Mouse (Mus musculus) midbrain, postnatal 0 days (tissue): ENCODE measurements at regions not wholly inside any gene's neighbourhood (a gene's known extent, or its start where the extent isn't known, plus 50 kb on each side); places are given as distances from the start of the nearest gene placed in this dataset.

Experiments used
- ATAC-seq: fragments of 200-750 bp; cut with Nextera tagmentation; 2 replicates; pipeline ENCODE4 v1.8.0; 2017; ENCODE audit warnings: moderate number of reproducible peaks, mild to moderate bottlenecking, moderate TSS enrichment, moderate library complexity; ENCODE audit not compliant: low FRiP score
- DNase-seq: peaks from one replicate; pipeline ENCODE4 v3.0.0-alpha.2; 2015; ENCODE audit warnings: low spot score
- H3K27ac ChIP-seq: fragments of 300-500 bp; sonication (generic); 2 replicates; pipeline ENCODE4 v1.5.1; 2014; ENCODE audit warnings: low read depth, mild to moderate bottlenecking, low read length, mixed read lengths
- H3K27me3 ChIP-seq: fragments of 300-500 bp; sonication (generic); 2 replicates; pipeline ENCODE4 v1.6.1; 2014; ENCODE audit warnings: low read length, control low read depth, mixed read lengths; ENCODE audit not compliant: insufficient read depth
- H3K36me3 ChIP-seq: fragments of 300-500 bp; sonication (generic); 2 replicates; pipeline ENCODE4 v1.6.1; 2014; ENCODE audit warnings: low read length, control low read depth, mixed read lengths; ENCODE audit not compliant: insufficient read depth
- H3K4me1 ChIP-seq: fragments of 300-500 bp; sonication (generic); 2 replicates; pipeline ENCODE4 v1.6.1; 2014; ENCODE audit warnings: mild to moderate bottlenecking, control low read depth, antibody characterized with exemption, low read length, mixed read lengths; ENCODE audit not compliant: insufficient read depth
- H3K4me2 ChIP-seq: fragments of 300-500 bp; sonication (generic); 2 replicates; pipeline ENCODE4 v1.6.1; 2014; ENCODE audit warnings: low read depth, mild to moderate bottlenecking, low read length, mixed read lengths; ENCODE audit not compliant: poor library complexity, severe bottlenecking
- H3K4me3 ChIP-seq: fragments of 300-500 bp; sonication (generic); 2 replicates; pipeline ENCODE4 v1.5.1; 2014; ENCODE audit warnings: low read depth, mild to moderate bottlenecking, low read length, moderate library complexity
- H3K9ac ChIP-seq: fragments of 300-500 bp; sonication (generic); replicated peaks from 2 replicates; pipeline ENCODE4 v1.6.1; 2014; ENCODE audit warnings: mild to moderate bottlenecking, low read length, moderate library complexity, mixed read lengths; ENCODE audit not compliant: poor library complexity, severe bottlenecking
- H3K9me3 ChIP-seq: fragments of 300-500 bp; sonication (generic); 2 replicates; pipeline ENCODE4 v1.6.1; 2016; ENCODE audit warnings: low read length, control low read depth
- CTCF ChIP-seq: IDR thresholded peaks from 2 replicates; pipeline ENCODE4 v1.5.1; 2016; ENCODE audit warnings: antibody characterized with exemption, mild to moderate bottlenecking
- WGBS: fragments of 180-500 bp; shearing (Covaris S2); extraction: QIAGEN DNeasy Blood & Tissue Kit; methylation state at CpG from one replicate; pipeline ENCODE4 v1.1.7; 2014; 5-methylcytosine and 5-hydroxymethylcytosine counted together

DNA sequence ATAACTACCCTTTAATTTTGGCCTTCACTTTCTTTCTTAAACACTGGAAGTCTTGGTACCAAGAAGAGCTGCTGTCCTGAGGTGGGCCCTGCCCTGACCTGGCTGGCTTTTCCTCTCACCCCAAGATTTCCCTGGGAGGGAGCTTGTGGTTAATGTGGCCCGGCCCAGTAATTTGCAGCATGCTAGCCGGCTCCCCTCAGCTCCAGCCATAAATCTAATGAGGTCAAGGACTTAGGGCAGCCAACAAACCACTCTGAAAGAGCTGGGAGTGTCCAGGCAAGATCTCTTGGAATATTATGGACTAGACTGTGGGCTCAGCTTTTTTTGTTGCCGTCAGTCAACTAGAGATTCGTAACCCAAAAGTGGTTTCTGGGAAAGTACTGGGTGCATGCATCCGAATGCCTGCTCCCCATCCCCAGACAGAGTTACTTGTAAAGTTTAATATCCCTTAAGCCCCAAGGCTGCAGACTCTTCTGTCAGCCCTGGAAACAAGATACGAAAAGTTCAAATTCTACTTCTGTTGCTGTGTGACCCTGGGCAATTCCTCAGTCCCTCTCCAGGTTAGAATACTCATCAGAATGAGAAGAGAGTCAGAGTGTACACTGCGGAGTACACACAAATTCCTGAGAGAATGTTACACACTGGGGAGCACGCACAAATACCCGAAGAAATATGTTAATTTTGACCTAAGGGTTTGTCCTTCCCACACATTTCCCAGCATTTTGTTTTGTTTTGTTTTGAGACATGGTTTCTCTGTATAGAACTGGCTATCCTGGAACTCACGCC is 150.8 kb upstream of the Dapk1 start:
- Histone ChIP-seq H3K27ac (no peak overlapping the region), H3K27me3 (no peaks in the 10 kb centered on the region), H3K36me3 (no peaks in the 10 kb centered on the region), H3K4me2 (no peak overlapping the region), H3K9me3 (no peaks in the 10 kb centered on the region), H3K9ac (no peak overlapping the region), H3K4me3 (no peak overlapping the region), H3K4me1 (no peaks in the 10 kb centered on the region)
- DNase-seq (no peak), ATAC-seq (no peak)
- WGBS, result 93% methylated on average over 10 of the region's 10 CpGs
- TF ChIP-seq CTCF, result no peak

DNA sequence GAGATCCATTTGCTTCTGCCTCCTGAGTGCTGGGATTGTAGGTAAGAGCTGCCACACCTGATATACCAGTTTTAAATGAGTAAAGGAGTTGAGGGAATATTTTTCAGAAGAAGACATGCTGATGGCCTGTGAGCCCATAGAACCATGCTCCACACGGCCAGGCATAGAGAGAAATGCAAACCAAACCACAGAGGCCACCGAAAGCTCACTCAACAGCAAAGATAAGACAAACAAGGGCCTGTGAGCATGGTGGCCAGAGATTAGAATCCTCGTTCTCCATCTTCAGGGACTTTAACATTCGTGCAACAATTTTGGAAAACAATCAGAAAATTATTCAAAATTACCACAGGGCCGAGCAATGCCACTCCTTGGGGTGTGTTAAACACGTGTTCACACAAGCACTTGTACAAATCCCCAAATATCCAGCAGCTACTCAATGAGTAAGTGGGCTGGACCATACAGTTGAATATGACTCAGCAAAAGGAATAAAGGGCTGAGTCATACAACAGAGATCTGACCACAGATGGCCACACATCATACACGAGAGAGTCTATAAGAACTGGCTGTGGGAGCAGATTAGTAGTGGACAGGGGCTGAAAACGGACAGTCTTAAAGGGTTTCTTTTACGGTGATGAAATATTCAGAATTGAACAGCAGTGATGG is 147.8 kb upstream of the Dapk1 start:
- Histone ChIP-seq H3K36me3 (no peaks in the 10 kb centered on the region), H3K9ac (no peak overlapping the region), H3K4me1 (no peaks in the 10 kb centered on the region), H3K9me3 (no peaks in the 10 kb centered on the region), H3K27ac (no peak overlapping the region), H3K27me3 (no peaks in the 10 kb centered on the region), H3K4me2 (no peak overlapping the region), H3K4me3 (no peak overlapping the region)
- WGBS, result 91% methylated on average over 9 of the region's 9 CpGs
- TF ChIP-seq CTCF, result no peak
- no peak for DNase-seq
- ATAC-seq, result no peak

DNA sequence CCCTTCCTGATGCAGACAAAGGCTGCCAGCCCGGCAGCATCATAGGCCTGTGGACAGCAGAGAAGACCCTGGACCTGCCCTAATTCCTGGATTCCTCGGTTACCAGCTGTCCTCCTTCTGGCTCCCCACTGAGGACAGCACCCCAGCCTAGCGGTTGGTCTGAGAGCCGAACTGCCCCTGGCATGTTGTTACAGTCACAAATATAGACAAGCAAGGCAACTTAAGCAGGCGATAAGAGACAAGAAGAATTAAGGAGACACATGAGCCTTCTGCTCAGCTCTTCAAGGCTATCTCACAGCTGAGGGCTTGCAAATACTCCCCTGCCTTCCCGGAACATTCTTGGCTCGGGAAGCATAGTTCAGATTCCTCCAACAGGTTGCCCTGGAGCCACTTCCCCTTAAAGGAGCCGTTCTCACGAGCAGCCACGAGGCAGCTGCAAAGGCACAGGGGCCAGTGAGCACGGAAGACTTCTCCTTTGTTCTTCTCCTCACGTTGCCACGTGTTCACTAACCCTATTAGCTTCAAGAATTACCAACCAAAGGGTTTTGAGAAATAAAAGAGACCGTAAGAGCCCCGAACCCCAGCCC is 146.6 kb upstream of the Dapk1 start:
- Histone ChIP-seq H3K4me2 (no peak overlapping the region), H3K4me3 (no peak overlapping the region), H3K9ac (no peak overlapping the region), H3K36me3 (no peaks in the 10 kb centered on the region), H3K4me1 (no peaks in the 10 kb centered on the region), H3K9me3 (no peaks in the 10 kb centered on the region), H3K27ac (no peak overlapping the region), H3K27me3 (no peaks in the 10 kb centered on the region)
- TF ChIP-seq CTCF, result no peak
- DNase-seq, result peak; percentile 48
- WGBS, result 20% methylated on average over 15 of the region's 15 CpGs
- ATAC-seq, result no peak

DNA sequence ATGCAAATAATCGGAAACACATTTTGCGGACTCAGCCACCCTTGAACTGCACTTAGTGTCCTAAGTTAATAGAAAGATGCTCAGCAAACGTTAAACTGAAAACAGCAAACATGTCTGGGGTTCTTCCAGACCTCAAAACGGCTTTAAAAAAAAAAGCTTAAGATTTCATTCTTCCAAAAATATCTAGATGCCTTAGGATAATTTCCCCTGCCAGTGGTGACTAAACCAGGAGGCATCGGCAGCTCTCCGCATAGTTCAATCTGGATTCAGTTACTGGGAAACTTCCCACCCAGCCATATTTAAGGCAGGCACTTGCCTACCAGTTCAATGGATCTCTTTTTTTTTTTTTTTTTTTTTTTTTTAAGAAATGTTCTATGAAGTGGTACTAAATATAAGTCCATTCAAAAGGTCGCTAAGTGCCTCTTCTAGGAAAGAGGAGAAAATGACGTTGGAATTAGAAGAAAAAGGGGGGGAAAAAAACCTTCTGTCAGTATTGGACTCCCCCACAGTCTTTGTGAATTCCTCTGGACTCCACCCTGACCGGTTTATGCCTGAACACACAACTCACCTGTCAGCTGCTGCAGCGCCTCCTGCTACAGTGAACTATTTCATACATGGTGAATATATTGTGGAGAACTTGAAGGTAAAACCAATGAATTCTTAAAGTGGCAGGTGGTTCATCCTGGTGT is 145.7 kb upstream of the Dapk1 start:
- ATAC-seq (no peak), DNase-seq (no peak)
- H3K9me3 ChIP-seq, result no peaks in the 10 kb centered on the region
- H3K4me1 ChIP-seq, result no peaks in the 10 kb centered on the region
- H3K4me2 ChIP-seq, result no peak overlapping the region
- TF ChIP-seq CTCF, result no peak
- H3K36me3 ChIP-seq, result no peaks in the 10 kb centered on the region
- H3K27ac ChIP-seq, result no peak overlapping the region
- H3K27me3 ChIP-seq, result no peaks in the 10 kb centered on the region
- WGBS, result 70% methylated on average over 10 of the region's 10 CpGs
- H3K4me3 ChIP-seq, result no peak overlapping the region
- H3K9ac ChIP-seq, result no peak overlapping the region

DNA sequence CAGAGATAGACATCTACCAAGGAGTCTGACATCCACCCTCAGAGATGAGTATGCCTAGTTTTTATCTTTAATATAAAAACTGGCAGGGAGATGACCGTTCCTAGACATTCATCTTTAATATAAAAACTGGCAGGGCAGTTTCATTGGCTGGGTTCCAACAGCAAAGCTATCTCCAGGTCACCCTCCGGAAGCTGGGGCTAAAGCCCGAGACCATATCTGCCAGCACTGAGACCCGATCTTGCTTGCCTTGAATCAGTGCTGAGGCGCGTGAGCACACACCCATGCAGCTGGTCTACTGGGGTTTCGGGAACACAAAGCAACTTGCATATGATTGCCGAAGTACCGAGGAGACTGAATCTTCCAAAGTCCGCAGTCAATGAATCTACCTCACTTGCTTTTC is 144.5 kb upstream of the Dapk1 start:
- Histone ChIP-seq H3K9ac (no peak overlapping the region), H3K36me3 (no peaks in the 10 kb centered on the region), H3K27ac (no peak overlapping the region), H3K4me1 (no peaks in the 10 kb centered on the region), H3K4me3 (no peak overlapping the region), H3K27me3 (no peaks in the 10 kb centered on the region), H3K4me2 (no peak overlapping the region), H3K9me3 (no peaks in the 10 kb centered on the region)
- WGBS, result 95% methylated on average over 10 of the region's 10 CpGs
- ATAC-seq (no peak), DNase-seq (no peak)
- TF ChIP-seq CTCF, result no peak
